Mouse (Mus musculus) liver, embryonic 14.5 days (tissue): Measurements from ENCODE around the gene Gm6685.

ENCODE experiments used
- CTCF ChIP-seq: IDR thresholded peaks from 2 replicates; pipeline ENCODE4 v1.5.1; 2016; ENCODE audit warnings: antibody characterized with exemption, low read depth, control low read depth
- EP300 ChIP-seq: IDR thresholded peaks from 2 replicates; pipeline ENCODE4 v1.6.1; 2016; ENCODE audit warnings: antibody characterized with exemption, low read depth

DNA sequence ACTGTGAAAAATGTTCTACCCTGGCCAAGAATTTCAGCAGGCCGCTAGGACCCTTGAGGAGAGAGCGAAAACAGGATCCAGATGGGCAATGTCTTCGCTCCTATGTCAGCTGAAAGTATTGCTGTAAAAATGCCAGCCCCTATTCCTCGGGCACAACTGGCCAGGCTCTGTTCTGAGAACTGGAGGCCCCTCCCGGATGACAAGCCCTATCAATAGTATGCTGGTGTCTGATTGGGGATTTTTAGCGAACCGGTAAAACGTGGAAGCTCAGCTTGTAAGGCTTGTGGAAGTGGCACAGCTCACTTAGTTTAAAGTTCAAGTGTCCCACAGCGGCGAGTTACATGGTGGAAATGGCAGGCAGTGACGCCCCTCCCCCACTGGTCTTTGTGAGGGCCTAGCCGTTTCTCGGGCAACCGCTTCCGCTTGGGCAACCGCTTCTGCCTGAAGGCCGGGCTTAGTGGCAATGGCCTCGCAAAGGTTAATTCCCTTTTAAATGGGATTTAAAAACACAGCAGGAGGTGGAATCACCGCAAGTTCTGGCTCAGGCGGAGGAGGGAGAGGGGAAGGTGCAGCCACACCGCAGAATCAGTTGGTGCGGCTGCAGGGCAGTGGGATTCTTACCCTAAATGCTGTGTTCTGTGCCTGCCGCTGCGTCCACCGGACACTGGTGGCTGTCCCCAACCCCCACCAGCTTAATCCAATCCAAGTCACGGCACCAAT, 25.7 kb upstream of the Gm6685 start:
- TF ChIP-seq CTCF (no peak), EP300 (no peak)
